Mouse (Mus musculus) liver, adult 2 months (tissue): ENCODE data around the gene Rasl11a. TPM values are rescaled to one million over a fixed set of nuclear protein-coding genes. Genes with fewer than 3 reads are reported as not detected.

ENCODE experiments used
- DNase-seq: peaks from one replicate; pipeline ENCODE4 v3.0.0-alpha.2; 2011; ENCODE audit warnings: low read depth, low spot score; ENCODE audit errors: extremely low read depth
- H3K27ac ChIP-seq: fragments of 200-500 bp; replicated peaks from 2 replicates; pipeline ENCODE4 v1.5.1; 2012; ENCODE audit warnings: low read depth, mild to moderate bottlenecking, control low read depth, inconsistent platforms, low read length; ENCODE audit not compliant: insufficient read depth
- H3K27me3 ChIP-seq: fragments of 200-500 bp; 2 replicates; pipeline ENCODE4 v1.6.1; 2012; ENCODE audit warnings: mild to moderate bottlenecking, moderate library complexity, low read length, inconsistent platforms; ENCODE audit not compliant: control insufficient read depth, insufficient read depth
- H3K36me3 ChIP-seq: fragments of 200-500 bp; 2 replicates; pipeline ENCODE4 v1.6.1; 2012; ENCODE audit warnings: low read length, inconsistent platforms; ENCODE audit not compliant: control insufficient read depth, insufficient read depth
- H3K4me1 ChIP-seq: fragments of 200-500 bp; 2 replicates; pipeline ENCODE4 v1.6.1; 2011; ENCODE audit warnings: low read length; ENCODE audit not compliant: control insufficient read depth, insufficient read depth
- H3K4me3 ChIP-seq: fragments of 200-500 bp; 2 replicates; pipeline ENCODE4 v1.5.1; 2011; ENCODE audit warnings: low read depth, mild to moderate bottlenecking, control low read depth, low read length, moderate library complexity; ENCODE audit not compliant: insufficient read depth
- H3K79me2 ChIP-seq: fragments of 200-500 bp; 2 replicates; pipeline ENCODE4 v1.6.1; 2012; ENCODE audit warnings: inconsistent platforms, mild to moderate bottlenecking, low read length, moderate library complexity; ENCODE audit not compliant: control insufficient read depth, insufficient read depth
- H3K9ac ChIP-seq: fragments of 200-500 bp; 2 replicates; pipeline ENCODE4 v1.6.1; 2012; ENCODE audit warnings: low read depth, mild to moderate bottlenecking, control low read depth, inconsistent platforms, low read length
- CTCF ChIP-seq: fragments of 200-500 bp; IDR thresholded peaks from 2 replicates; pipeline ENCODE4 v1.5.1; 2011; ENCODE audit warnings: low read depth, low read length, control low read depth
- POLR2A ChIP-seq: fragments of 200-500 bp; IDR thresholded peaks from 2 replicates; pipeline ENCODE4 v1.6.1; 2011; ENCODE audit warnings: low read length, control low read depth; ENCODE audit not compliant: insufficient read depth; ENCODE audit errors: extremely low read depth
- WGBS: fragments of 180-500 bp; shearing (Covaris S2); methylation state at CpG from one replicate; pipeline ENCODE4 v1.1.7; 2018; 5-methylcytosine and 5-hydroxymethylcytosine counted together
- polyA plus RNA-seq: library from polyadenylated mRNA; depleted of rRNA; stranded (reverse); fragments of >200 nt; gene quantifications from 2 replicates; pipeline ENCODE4 v1.2.3, GENCODE M21; 2012
- total RNA-seq: library from RNA; depleted of rRNA; stranded (reverse); fragments of >200 nt; gene quantifications from 2 replicates; pipeline ENCODE4 v1.2.3, GENCODE M21; 2014

Gene Rasl11a
- total and polyA plus RNA-seq, 2 experiments, result 0.87 TPM; not detected in 1

- Histone ChIP-seq H3K27ac (no peak overlapping the region), H3K79me2 (no peaks in the 10 kb centered on the region), H3K9ac (no peak overlapping the region), H3K36me3 (no peaks in the 10 kb centered on the region), H3K27me3 (no peaks in the 10 kb centered on the region), H3K4me1 (no peaks in the 10 kb centered on the region), H3K4me3 (no peak overlapping the region)
- TF ChIP-seq POLR2A, result no peak
- TF ChIP-seq CTCF, result no peak
- DNase-seq, result no peak
- 72% methylated on average over 18 of the region's 18 CpGs for WGBS
These were observed 15.5 kb downstream of the Rasl11a start for GRCm38 (mm10) chr5:146860222-146860998.

- Histone ChIP-seq H3K27ac (no peak overlapping the region), H3K27me3 (no peaks in the 10 kb centered on the region), H3K79me2 (no peaks in the 10 kb centered on the region), H3K36me3 (no peaks in the 10 kb centered on the region), H3K9ac (no peak overlapping the region), H3K4me3 (no peak overlapping the region), H3K4me1 (no peaks in the 10 kb centered on the region)
- no peak for DNase-seq
- 52% methylated on average over 7 of the region's 7 CpGs for WGBS
- TF ChIP-seq CTCF (no peak), POLR2A (no peak)
These were observed 16.7 kb downstream of the Rasl11a start for GRCm38 (mm10) chr5:146861588-146861987.

GRCm38 (mm10) chr5:146865511-146865910 is 20.6 kb downstream of the Rasl11a start:
- no peaks in the 10 kb centered on the region for H3K27me3 ChIP-seq
- no peak overlapping the region for H3K27ac ChIP-seq
- WGBS, result 70% methylated on average over 4 of the region's 4 CpGs
- no peak for TF ChIP-seq CTCF
- no peak for TF ChIP-seq POLR2A
- H3K4me3 ChIP-seq, result no peak overlapping the region
- H3K79me2 ChIP-seq, result no peaks in the 10 kb centered on the region
- no peaks in the 10 kb centered on the region for H3K4me1 ChIP-seq
- H3K9ac ChIP-seq, result no peak overlapping the region
- DNase-seq, result no peak
- H3K36me3 ChIP-seq, result no peaks in the 10 kb centered on the region

GRCm38 (mm10) chr5:146866277-146866676 is 21.4 kb downstream of the Rasl11a start:
- 98% methylated on average over 2 of the region's 2 CpGs for WGBS
- Histone ChIP-seq H3K4me3 (no peak overlapping the region), H3K4me1 (no peaks in the 10 kb centered on the region), H3K9ac (no peak overlapping the region), H3K79me2 (no peaks in the 10 kb centered on the region), H3K27ac (no peak overlapping the region), H3K27me3 (no peaks in the 10 kb centered on the region), H3K36me3 (no peaks in the 10 kb centered on the region)
- TF ChIP-seq CTCF (no peak), POLR2A (no peak)
- no peak for DNase-seq

GRCm38 (mm10) chr5:146867246-146867945 is 22.5 kb downstream of the Rasl11a start:
- Histone ChIP-seq H3K4me1 (no peaks in the 10 kb centered on the region), H3K9ac (no peak overlapping the region; the same call in 1 of the 2 replicates), H3K27me3 (no peaks in the 10 kb centered on the region), H3K4me3 (no peak overlapping the region), H3K27ac (no peak overlapping the region), H3K36me3 (no peaks in the 10 kb centered on the region), H3K79me2 (no peaks in the 10 kb centered on the region)
- DNase-seq, result no peak
- WGBS, result 16% methylated on average over 19 of the region's 19 CpGs
- no peak for TF ChIP-seq POLR2A
- TF ChIP-seq CTCF, result no peak

GRCm38 (mm10) chr5:146867946-146868314 is 23.1 kb downstream of the Rasl11a start:
- no peak for DNase-seq
- WGBS, result 33% methylated on average over 4 of the region's 4 CpGs
- Histone ChIP-seq H3K36me3 (no peaks in the 10 kb centered on the region), H3K4me3 (no peak overlapping the region), H3K9ac (no peak overlapping the region), H3K79me2 (no peaks in the 10 kb centered on the region), H3K27ac (no peak overlapping the region), H3K27me3 (no peaks in the 10 kb centered on the region), H3K4me1 (no peaks in the 10 kb centered on the region)
- TF ChIP-seq CTCF (no peak), POLR2A (no peak)
